Comparison of ENCODE assay signal across 7 mouse cellular contexts in the genomic region with DNA sequence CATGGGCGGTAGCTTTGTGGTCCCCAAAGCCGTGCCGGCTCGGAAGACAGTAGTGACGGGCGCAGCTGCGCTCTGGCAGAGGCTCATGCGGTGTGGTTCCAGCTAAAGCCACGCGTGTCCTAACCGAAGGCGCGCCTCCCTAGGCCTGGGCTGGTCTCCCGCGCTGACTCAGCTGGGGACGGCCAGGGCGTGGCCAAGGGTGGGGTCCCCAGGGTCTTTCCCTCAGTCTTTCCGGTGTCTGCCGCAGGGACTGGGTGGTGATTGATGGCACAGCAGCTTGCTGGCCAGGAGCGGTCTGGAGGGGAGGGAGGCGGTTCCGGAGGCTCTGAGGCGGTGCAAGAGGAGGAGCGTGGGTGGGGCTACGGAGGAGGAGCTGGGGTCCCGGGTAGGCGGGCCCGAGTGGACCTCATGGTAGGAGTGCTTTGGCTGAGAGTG. TPM values are rescaled to one million over a fixed set of nuclear protein-coding genes. Genes with fewer than 3 reads are reported as not detected.
A peak's percentile ranks its signal among the peaks of the same experiment; 100 is the strongest.
DNase-seq lines count a peak whose midpoint lies in the region; ATAC-seq and TF ChIP-seq lines count a peak whose summit lies in the region.

No protein-coding gene starts in this region.

- peak overlapping the region; percentile 68 for H3K9ac ChIP-seq in limb, embryonic 13.5 days
- peak overlapping the region; percentile 32 for H3K9ac ChIP-seq in midbrain, embryonic 15.5 days

- H3K36me3 ChIP-seq in embryonic facial prominence, embryonic 10.5 days (replicated peaks) = no peaks in the 10 kb centered on the region
- no peaks in the 10 kb centered on the region for H3K36me3 ChIP-seq in limb, embryonic 13.5 days
- H3K36me3 ChIP-seq in midbrain, embryonic 15.5 days (replicated peaks) = no peaks in the 10 kb centered on the region
- no peaks in the 10 kb centered on the region for H3K36me3 ChIP-seq in spleen, adult 2 months (ENCODE audit: control insufficient read depth, insufficient read depth, low read length)

- TF ChIP-seq CTCF in spleen, adult 2 months (IDR thresholded peaks at IDR 0.05; ENCODE audit: extremely low read depth, insufficient read depth, insufficient read length, insufficient replicate concordance) = peak; percentile 12; the same call in 1 of the 2 replicates

- peak overlapping the region; percentile 73 for H3K4me3 ChIP-seq in embryonic facial prominence, embryonic 10.5 days
- H3K4me3 ChIP-seq in limb, embryonic 13.5 days = peak overlapping the region; percentile 55
- peak overlapping the region; percentile 43 for H3K4me3 ChIP-seq in midbrain, embryonic 15.5 days
- H3K4me3 ChIP-seq in spleen, adult 2 months (ENCODE audit: extremely low read depth, insufficient read depth, insufficient read length) = peak overlapping the region; percentile 87

- H3K27me3 ChIP-seq in embryonic facial prominence, embryonic 10.5 days (replicated peaks; ENCODE audit: low read depth, poor library complexity, severe bottlenecking) = peaks cover 18% of the 10 kb centered on the region
- H3K27me3 ChIP-seq in limb, embryonic 13.5 days = peaks cover 12% of the 10 kb centered on the region
- H3K27me3 ChIP-seq in midbrain, embryonic 15.5 days (replicated peaks) = peaks cover 27% of the 10 kb centered on the region
- no peaks in the 10 kb centered on the region for H3K27me3 ChIP-seq in spleen, adult 2 months (ENCODE audit: control insufficient read depth, insufficient read depth, low read length)

- peaks cover 65% of the 10 kb centered on the region for H3K4me1 ChIP-seq in embryonic facial prominence, embryonic 10.5 days
- peaks cover 56% of the 10 kb centered on the region for H3K4me1 ChIP-seq in limb, embryonic 13.5 days
- H3K4me1 ChIP-seq in midbrain, embryonic 15.5 days = peaks cover 17% of the 10 kb centered on the region
- H3K4me1 ChIP-seq in spleen, adult 2 months (ENCODE audit: control insufficient read depth, insufficient read depth, insufficient read length) = peaks cover 18% of the 10 kb centered on the region; the same call in 1 of the 2 replicates

- H3K9me3 ChIP-seq in embryonic facial prominence, embryonic 10.5 days = no peaks in the 10 kb centered on the region
- H3K9me3 ChIP-seq in limb, embryonic 13.5 days = no peaks in the 10 kb centered on the region
- no peaks in the 10 kb centered on the region for H3K9me3 ChIP-seq in midbrain, embryonic 15.5 days

- peak overlapping the region; percentile 98 for H3K4me2 ChIP-seq in limb, embryonic 13.5 days (replicated peaks)
- H3K4me2 ChIP-seq in midbrain, embryonic 15.5 days = peak overlapping the region; percentile 82

- peak; percentile 97 for DNase-seq in adrenal gland, adult 8-10 months
- DNase-seq in embryonic facial prominence, embryonic 10.5 days (ENCODE audit: low spot score) = peak; percentile 92
- DNase-seq in heart, adult 11 months = peak; percentile 100
- DNase-seq in kidney, adult 11 months = peak; percentile 95
- DNase-seq in spleen, adult 2 months (ENCODE audit: low read depth in 1 of 2, low spot score in 2 of 2) = peak; percentile 86 to 95

- TF ChIP-seq POLR2A in spleen, adult 2 months (IDR thresholded peaks at IDR 0.05; ENCODE audit: low read depth, low read length) = no peak

- ATAC-seq in limb, embryonic 13.5 days (ENCODE audit: low FRiP score, low read depth) = peak; percentile 94
- ATAC-seq in midbrain, embryonic 15.5 days (replicated peaks) = peak; percentile 89

- WGBS in embryonic facial prominence, embryonic 10.5 days = under 1% methylated on average over 28 of the region's 28 CpGs
- WGBS in limb, embryonic 13.5 days = under 1% methylated on average over 28 of the region's 28 CpGs
- WGBS in midbrain, embryonic 15.5 days = under 1% methylated on average over 28 of the region's 28 CpGs
- under 1% methylated on average over 28 of the region's 28 CpGs for WGBS in spleen, adult 2 months

- H3K27ac ChIP-seq in embryonic facial prominence, embryonic 10.5 days (replicated peaks) = peak overlapping the region; percentile 82
- H3K27ac ChIP-seq in limb, embryonic 13.5 days = no peak overlapping the region; the same call in 1 of the 2 replicates
- no peak overlapping the region for H3K27ac ChIP-seq in midbrain, embryonic 15.5 days
- peak overlapping the region; percentile 72 for H3K27ac ChIP-seq in spleen, adult 2 months (ENCODE audit: insufficient read depth, low read length)

RNA-seq across cellular contexts. Expression of a gene that starts 54.2 kb away (rescaled TPM):
- 10 to 100 TPM; 50.3 to 77.4 (median 59.8) TPM for total RNA-seq in adrenal gland, adult 8-10 months (2022)
- 22.5 and 25.7 TPM in 2 replicates for polyA plus RNA-seq in embryonic facial prominence, embryonic 10.5 days (2016; fragmentation: Nextera tagmentation; extraction: Ambion mirVana)
- 35.7 and 37.1 TPM in 2 replicates for polyA plus RNA-seq in limb, embryonic 13.5 days (2015; fragmentation: Nextera tagmentation; extraction: Ambion mirVana)
- polyA plus RNA-seq in midbrain, embryonic 15.5 days (2015; fragmentation: Nextera tagmentation; extraction: Ambion mirVana) = 34.3 and 38.0 TPM in 2 replicates
- polyA plus RNA-seq in spleen, adult 2 months (2012; rRNA removed) = 15.0 and 16.6 TPM in 2 replicates

Comparison
In these comparisons a context has a peak if more than half of its experiments do, and no peak if none do; other contexts are left out.
1. H3K27ac ChIP-seq: peak in embryonic facial prominence, embryonic 10.5 days (single experiment) and spleen, adult 2 months (single experiment); none in limb, embryonic 13.5 days (single experiment) and midbrain, embryonic 15.5 days (single experiment).
2. Peak in every context shown above with its lines, with median percentiles within 50 percentile points of each other: DNase-seq and H3K4me3 ChIP-seq.